Mouse (Mus musculus): ENCODE data around the gene Prss2. TPM values are rescaled to one million over a fixed set of nuclear protein-coding genes. Genes with fewer than 3 reads are reported as not detected.
"Not testable (repeated sequence)": the region's sequence is repeated elsewhere in the genome, so short reads cannot be mapped to it uniquely, and the experiment has no call there.

Gene Prss2
- polyA plus RNA-seq, 1 experiment: 73.6 TPM

- no peaks in the 10 kb centered on the region for H3K27me3 ChIP-seq (ENCODE audit: control insufficient read depth, insufficient read depth, low read length)
- H3K36me3 ChIP-seq (ENCODE audit: control insufficient read depth, insufficient read depth, low read length): no peaks in the 10 kb centered on the region
- no peak overlapping the region for H3K4me3 ChIP-seq (ENCODE audit: low read depth, low read length)
- 66% methylated on average over 7 of the region's 7 CpGs for WGBS
- H3K27ac ChIP-seq (ENCODE audit: insufficient read depth, low read depth, low read length): peak overlapping the region; percentile 64
- H3K4me1 ChIP-seq (ENCODE audit: control insufficient read depth, insufficient read depth, insufficient read length, low read length): no peaks in the 10 kb centered on the region
- TF ChIP-seq POLR2A (IDR thresholded peaks at IDR 0.05; ENCODE audit: low read depth, low read length) (no peak), CTCF (IDR thresholded peaks at IDR 0.05; ENCODE audit: extremely low read depth, insufficient read length, insufficient replicate concordance, low read depth, low read length) (no peak)
These were observed 32.9 kb downstream of the Prss2 start for GRCm38 (mm10) chr6:41554295-41555169.

DNA sequence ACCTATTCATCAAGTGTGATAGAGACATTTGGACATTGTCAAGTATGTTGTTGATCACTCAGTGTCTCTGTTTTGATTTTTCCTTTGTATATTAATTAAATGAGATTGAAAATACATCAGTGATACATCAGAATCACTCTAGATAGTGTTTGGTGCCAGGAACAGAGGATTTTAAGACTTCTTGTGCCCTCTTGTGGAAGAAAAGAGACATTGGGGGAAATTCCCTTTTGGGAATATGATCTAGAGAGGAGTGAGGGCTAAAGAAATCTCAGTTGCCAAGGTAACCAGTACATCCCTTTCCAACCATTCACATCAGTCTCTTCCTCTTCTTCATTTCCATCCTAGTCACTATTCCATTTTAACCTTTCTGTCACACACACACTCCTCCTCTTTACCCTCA, 34.8 kb downstream of the Prss2 start:
- Histone ChIP-seq H3K27me3 (ENCODE audit: control insufficient read depth, insufficient read depth, low read length) (no peaks in the 10 kb centered on the region), H3K36me3 (ENCODE audit: control insufficient read depth, insufficient read depth, low read length) (no peaks in the 10 kb centered on the region), H3K4me3 (ENCODE audit: low read depth, low read length) (no peak overlapping the region), H3K27ac (ENCODE audit: insufficient read depth, low read depth, low read length) (no peak overlapping the region), H3K4me1 (ENCODE audit: control insufficient read depth, insufficient read depth, insufficient read length, low read length) (no peaks in the 10 kb centered on the region)
- TF ChIP-seq CTCF (IDR thresholded peaks at IDR 0.05; ENCODE audit: extremely low read depth, insufficient read length, insufficient replicate concordance, low read depth, low read length): no peak

GRCm38 (mm10) chr6:41557468-41557867, 35.9 kb downstream of the Prss2 start:
- no peak overlapping the region for H3K27ac ChIP-seq (ENCODE audit: insufficient read depth, low read depth, low read length)
- H3K27me3 ChIP-seq (ENCODE audit: control insufficient read depth, insufficient read depth, low read length): no peaks in the 10 kb centered on the region
- no peaks in the 10 kb centered on the region for H3K4me1 ChIP-seq (ENCODE audit: control insufficient read depth, insufficient read depth, insufficient read length, low read length)
- TF ChIP-seq POLR2A (IDR thresholded peaks at IDR 0.05; ENCODE audit: low read depth, low read length): no peak
- no peak for TF ChIP-seq CTCF (IDR thresholded peaks at IDR 0.05; ENCODE audit: extremely low read depth, insufficient read length, insufficient replicate concordance, low read depth, low read length)
- 71% methylated on average over 5 of the region's 5 CpGs for WGBS
- no peaks in the 10 kb centered on the region for H3K36me3 ChIP-seq (ENCODE audit: control insufficient read depth, insufficient read depth, low read length)
- H3K4me3 ChIP-seq (ENCODE audit: low read depth, low read length): no peak overlapping the region

- Histone ChIP-seq H3K27me3 (ENCODE audit: control insufficient read depth, insufficient read depth, low read length) (no peaks in the 10 kb centered on the region), H3K4me3 (ENCODE audit: low read depth, low read length) (no peak overlapping the region), H3K4me1 (ENCODE audit: control insufficient read depth, insufficient read depth, insufficient read length, low read length) (no peaks in the 10 kb centered on the region), H3K36me3 (ENCODE audit: control insufficient read depth, insufficient read depth, low read length) (no peaks in the 10 kb centered on the region), H3K27ac (ENCODE audit: insufficient read depth, low read depth, low read length) (no peak overlapping the region)
- 23% methylated on average over 2 of the region's 2 CpGs for WGBS
- no peak for TF ChIP-seq POLR2A (IDR thresholded peaks at IDR 0.05; ENCODE audit: low read depth, low read length)
- no peak for TF ChIP-seq CTCF (IDR thresholded peaks at IDR 0.05; ENCODE audit: extremely low read depth, insufficient read length, insufficient replicate concordance, low read depth, low read length)
These were observed 36.7 kb downstream of the Prss2 start for GRCm38 (mm10) chr6:41558271-41558670.

DNA sequence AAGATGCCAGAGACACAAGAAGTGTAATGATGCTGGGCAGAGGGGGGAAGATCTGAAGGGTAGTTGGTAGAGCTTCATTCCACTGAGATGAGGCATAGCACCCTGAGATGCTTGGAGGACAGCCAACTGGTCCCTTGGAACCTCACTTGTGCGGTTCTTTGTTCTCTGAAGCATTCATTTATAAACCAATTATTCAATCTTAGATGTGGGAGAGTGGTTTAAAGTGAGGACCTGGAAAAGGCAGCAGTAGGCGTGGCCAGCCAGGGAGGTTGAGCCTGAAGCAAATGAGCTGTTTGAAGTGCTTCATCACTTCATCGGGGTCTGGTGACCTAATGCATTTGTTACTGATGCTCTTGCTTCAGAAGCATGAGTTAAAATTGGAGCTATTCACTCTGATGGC, 37.7 kb downstream of the Prss2 start:
- no peak overlapping the region for H3K4me3 ChIP-seq (ENCODE audit: low read depth, low read length)
- H3K27ac ChIP-seq (ENCODE audit: insufficient read depth, low read depth, low read length): no peak overlapping the region
- no peak for TF ChIP-seq POLR2A (IDR thresholded peaks at IDR 0.05; ENCODE audit: low read depth, low read length)
- no peak for TF ChIP-seq CTCF (IDR thresholded peaks at IDR 0.05; ENCODE audit: extremely low read depth, insufficient read length, insufficient replicate concordance, low read depth, low read length)
- no peaks in the 10 kb centered on the region for H3K4me1 ChIP-seq (ENCODE audit: control insufficient read depth, insufficient read depth, insufficient read length, low read length)
- 55% methylated on average over 3 of the region's 3 CpGs for WGBS
- no peaks in the 10 kb centered on the region for H3K27me3 ChIP-seq (ENCODE audit: control insufficient read depth, insufficient read depth, low read length)
- H3K36me3 ChIP-seq (ENCODE audit: control insufficient read depth, insufficient read depth, low read length): no peaks in the 10 kb centered on the region

DNA sequence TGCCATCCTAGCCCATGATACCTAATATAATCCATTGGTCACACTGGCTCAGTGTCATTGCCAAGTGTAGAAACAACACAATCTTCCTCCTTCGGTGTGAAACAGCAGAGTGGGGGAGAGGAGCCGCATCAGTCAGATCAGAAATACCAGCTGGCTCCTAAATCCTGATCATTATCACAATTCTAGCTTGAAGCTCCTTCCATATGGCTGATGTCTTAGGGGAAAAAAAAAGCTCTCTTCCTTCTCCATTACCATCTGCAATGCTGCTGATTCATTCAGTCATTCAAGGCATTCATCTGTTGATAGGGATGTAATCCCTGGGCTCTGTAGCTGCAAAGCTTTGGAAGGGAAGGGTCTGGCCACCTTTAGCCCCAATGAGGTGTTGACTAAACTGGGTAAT, 38.7 kb downstream of the Prss2 start:
- Histone ChIP-seq H3K27ac (ENCODE audit: insufficient read depth, low read depth, low read length) (no peak overlapping the region), H3K27me3 (ENCODE audit: control insufficient read depth, insufficient read depth, low read length) (no peaks in the 10 kb centered on the region; the same call in 1 of the 2 replicates)
- 70% methylated on average over 2 of the region's 2 CpGs for WGBS

DNA sequence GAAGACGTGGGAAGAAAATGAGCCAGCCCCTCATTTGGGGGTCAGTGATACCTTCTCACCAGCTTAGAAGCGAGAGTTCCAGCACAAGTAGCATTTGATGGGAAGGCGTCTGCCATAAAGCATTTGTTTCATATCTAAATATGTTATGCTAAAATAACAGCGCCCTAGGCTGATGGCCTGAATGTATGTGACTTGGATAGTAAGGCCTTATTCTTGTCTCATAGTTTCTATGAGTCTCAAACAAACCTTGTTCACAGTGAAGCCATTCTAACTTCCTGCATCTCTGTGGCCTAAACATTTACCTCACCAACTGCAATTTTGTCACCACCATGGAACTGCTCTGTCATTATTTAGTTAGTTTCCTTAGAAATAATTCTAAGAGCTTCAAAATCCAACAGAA, 41.0 kb downstream of the Prss2 start:
- Histone ChIP-seq H3K27ac (ENCODE audit: insufficient read depth, low read depth, low read length) (no peak overlapping the region), H3K4me3 (ENCODE audit: low read depth, low read length) (no peak overlapping the region), H3K36me3 (ENCODE audit: control insufficient read depth, insufficient read depth, low read length) (no peaks in the 10 kb centered on the region), H3K4me1 (ENCODE audit: control insufficient read depth, insufficient read depth, insufficient read length, low read length) (no peaks in the 10 kb centered on the region), H3K27me3 (ENCODE audit: control insufficient read depth, insufficient read depth, low read length) (no peaks in the 10 kb centered on the region; the same call in 1 of the 2 replicates)
- no peak for TF ChIP-seq POLR2A (IDR thresholded peaks at IDR 0.05; ENCODE audit: low read depth, low read length)
- TF ChIP-seq CTCF (IDR thresholded peaks at IDR 0.05; ENCODE audit: extremely low read depth, insufficient read length, insufficient replicate concordance, low read depth, low read length): no peak
- 88% methylated on average over 4 of the region's 4 CpGs for WGBS

More for the DNA sequence above, 38.7 kb downstream of the Prss2 start:
- Histone ChIP-seq H3K36me3 (ENCODE audit: control insufficient read depth, insufficient read depth, low read length) (no peaks in the 10 kb centered on the region), H3K4me3 (ENCODE audit: low read depth, low read length) (no peak overlapping the region), H3K4me1 (ENCODE audit: control insufficient read depth, insufficient read depth, insufficient read length, low read length) (no peaks in the 10 kb centered on the region)
- TF ChIP-seq POLR2A (IDR thresholded peaks at IDR 0.05; ENCODE audit: low read depth, low read length) (no peak), CTCF (IDR thresholded peaks at IDR 0.05; ENCODE audit: extremely low read depth, insufficient read length, insufficient replicate concordance, low read depth, low read length) (no peak)

- not testable (repeated sequence) for H3K27ac ChIP-seq (ENCODE audit: insufficient read depth, low read depth, low read length); H3K4me3 ChIP-seq (ENCODE audit: low read depth, low read length); H3K36me3 ChIP-seq (ENCODE audit: control insufficient read depth, insufficient read depth, low read length); H3K4me1 ChIP-seq (ENCODE audit: control insufficient read depth, insufficient read depth, insufficient read length, low read length); H3K27me3 ChIP-seq (ENCODE audit: control insufficient read depth, insufficient read depth, low read length)
- 48% methylated on average over 5 of the region's 23 CpGs for WGBS
These were observed 41.7 kb downstream of the Prss2 start for GRCm38 (mm10) chr6:41563104-41563951.
